Mouse (Mus musculus) neural tube, embryonic 13.5 days (tissue): Measurements from ENCODE around the gene Zranb3. TPM values are rescaled to one million over a fixed set of nuclear protein-coding genes. Genes with fewer than 3 reads are reported as not detected.

ENCODE experiments used
- ATAC-seq: fragments of 200-750 bp; cut with Nextera tagmentation; 2 replicates; pipeline ENCODE4 v1.8.0; 2017; ENCODE audit warnings: low read depth, mild to moderate bottlenecking, moderate TSS enrichment, moderate library complexity
- H3K27ac ChIP-seq: fragments of 300-500 bp; sonication (generic); replicated peaks from 2 replicates; pipeline ENCODE4 v1.5.1; 2015; ENCODE audit warnings: moderate library complexity, mild to moderate bottlenecking, inconsistent platforms
- H3K27me3 ChIP-seq: fragments of 300-500 bp; sonication (generic); 2 replicates; pipeline ENCODE4 v1.6.1; 2015; ENCODE audit warnings: mild to moderate bottlenecking, inconsistent platforms
- H3K36me3 ChIP-seq: fragments of 300-500 bp; sonication (generic); 2 replicates; pipeline ENCODE4 v1.6.1; 2015; ENCODE audit warnings: mild to moderate bottlenecking, inconsistent platforms
- H3K4me1 ChIP-seq: fragments of 300-500 bp; sonication (generic); replicated peaks from 2 replicates; pipeline ENCODE4 v1.6.1; 2015; ENCODE audit warnings: inconsistent platforms
- H3K4me2 ChIP-seq: fragments of 300-500 bp; sonication (generic); 2 replicates; pipeline ENCODE4 v1.6.1; 2015; ENCODE audit warnings: inconsistent platforms, mild to moderate bottlenecking, moderate library complexity
- H3K4me3 ChIP-seq: fragments of 300-500 bp; sonication (generic); 2 replicates; pipeline ENCODE4 v1.5.1; 2015; ENCODE audit warnings: mild to moderate bottlenecking, inconsistent platforms
- H3K9ac ChIP-seq: fragments of 300-500 bp; sonication (generic); 2 replicates; pipeline ENCODE4 v1.6.1; 2015; ENCODE audit warnings: moderate library complexity, mild to moderate bottlenecking, inconsistent platforms
- H3K9me3 ChIP-seq: fragments of 300-500 bp; sonication (generic); 2 replicates; pipeline ENCODE4 v1.6.1; 2016; ENCODE audit warnings: inconsistent platforms
- WGBS: fragments of 180-500 bp; shearing (Covaris S2); methylation state at CpG from one replicate; pipeline ENCODE4 v1.1.7; 2015; 5-methylcytosine and 5-hydroxymethylcytosine counted together
- polyA plus RNA-seq: library from polyadenylated mRNA; unstranded; fragments of >200 nt; fragmentation: Nextera tagmentation; extraction: Ambion mirVana; gene quantifications from 2 replicates; pipeline ENCODE4 v1.2.1, GENCODE M21; 2015

Gene Zranb3
- polyA plus RNA-seq, 1 experiment from 2014 or later, result 3.4 TPM

DNA sequence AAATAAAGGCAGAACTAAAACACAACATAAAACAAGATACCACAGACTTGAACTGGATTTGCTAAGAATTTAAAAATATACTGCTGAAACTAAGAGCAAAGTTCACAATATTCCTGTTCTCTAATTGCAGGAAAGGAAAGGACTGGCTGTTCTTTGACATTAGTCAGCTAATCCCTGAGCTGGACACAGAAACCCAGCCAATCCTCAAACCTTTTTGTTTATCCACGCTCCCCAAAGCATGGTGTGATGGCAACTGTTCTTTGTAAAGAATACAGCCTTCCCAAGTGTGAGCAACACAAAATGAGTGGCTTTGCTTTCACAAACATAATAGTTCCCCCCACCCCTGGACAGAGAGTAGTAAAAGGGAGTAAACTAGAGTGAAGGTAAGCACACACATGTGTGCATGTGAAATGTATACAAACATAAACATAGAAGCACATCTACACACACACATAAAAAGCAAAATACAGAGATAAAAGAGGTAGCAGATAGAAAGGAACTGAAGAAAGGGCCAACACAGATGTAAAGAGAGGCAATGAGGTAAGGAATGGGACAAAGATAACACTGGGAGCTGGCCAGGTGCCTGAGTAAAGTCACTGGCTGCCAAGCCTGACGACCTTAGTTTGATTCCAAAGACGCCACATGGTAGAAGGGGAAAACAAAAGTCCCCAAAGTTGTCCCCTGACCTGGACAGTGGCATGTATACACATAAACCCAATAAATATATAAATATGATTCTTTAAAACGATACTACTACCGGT is 21.7 kb downstream of the Zranb3 start:
- Histone ChIP-seq H3K27me3 (no peaks in the 10 kb centered on the region), H3K36me3 (0 out of 2 replicates have a peak, but pooled peaks cover 3% of the 10 kb centered on the region), H3K9me3 (no peaks in the 10 kb centered on the region), H3K4me1 (peaks cover 9% of the 10 kb centered on the region), H3K4me3 (no peak overlapping the region), H3K4me2 (no peak overlapping the region), H3K9ac (no peak overlapping the region), H3K27ac (no peak overlapping the region)
- 83% methylated on average over 5 of the region's 5 CpGs for WGBS
- ATAC-seq, result no peak

DNA sequence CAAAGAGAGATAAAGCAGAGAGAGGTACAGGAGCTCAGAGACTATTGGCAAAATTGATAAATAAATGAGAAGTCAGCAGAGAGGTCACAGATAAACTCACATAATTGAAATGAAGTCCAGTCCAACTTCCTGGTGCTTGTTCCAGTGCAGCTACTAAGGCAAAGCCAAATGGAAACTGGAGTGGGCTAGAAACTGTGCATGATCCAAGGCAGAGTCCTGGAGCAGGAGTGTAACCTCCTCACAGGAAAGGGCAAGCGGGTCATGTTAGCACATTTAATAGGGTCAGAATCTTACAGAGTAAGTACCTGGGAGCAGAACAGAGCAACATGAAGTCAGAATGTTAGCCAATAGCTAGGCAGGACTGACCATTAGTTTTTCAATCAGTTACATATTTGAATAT is 24.2 kb downstream of the Zranb3 start:
- no peak overlapping the region for H3K4me2 ChIP-seq
- no peak overlapping the region for H3K27ac ChIP-seq

DNA sequence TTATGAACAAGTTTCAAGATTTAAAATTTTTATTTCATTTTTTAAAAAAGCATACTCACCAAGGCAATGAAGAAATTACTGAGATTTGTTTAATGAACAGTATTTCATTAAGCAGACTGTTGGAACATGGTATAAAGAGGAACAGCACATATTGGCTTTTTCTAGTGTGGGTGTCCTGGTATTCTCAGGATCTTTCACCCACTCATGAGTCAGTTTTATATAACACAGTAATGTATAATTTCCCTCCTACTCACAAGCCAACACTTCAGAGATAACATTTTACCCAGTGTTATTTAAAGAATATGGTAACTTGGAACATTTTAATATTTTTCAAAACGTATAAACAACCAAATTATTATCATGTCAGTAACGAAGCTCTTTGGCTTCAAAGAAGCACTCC is 25.1 kb downstream of the Zranb3 start:
- no peak for ATAC-seq
- no peaks in the 10 kb centered on the region for H3K27me3 ChIP-seq
- H3K4me3 ChIP-seq, result no peak overlapping the region
- no peaks in the 10 kb centered on the region for H3K9me3 ChIP-seq
- peaks cover 2% of the 10 kb centered on the region for H3K4me1 ChIP-seq
- H3K9ac ChIP-seq, result no peak overlapping the region
- H3K27ac ChIP-seq, result no peak overlapping the region
- H3K36me3 ChIP-seq, result 0 out of 2 replicates have a peak, but pooled peaks cover 3% of the 10 kb centered on the region
- H3K4me2 ChIP-seq, result no peak overlapping the region
- 91% methylated on average over 2 of the region's 2 CpGs for WGBS

More for the DNA sequence above, 24.2 kb downstream of the Zranb3 start:
- Histone ChIP-seq H3K9me3 (no peaks in the 10 kb centered on the region), H3K4me3 (no peak overlapping the region), H3K4me1 (peaks cover 9% of the 10 kb centered on the region), H3K27me3 (no peaks in the 10 kb centered on the region), H3K9ac (no peak overlapping the region), H3K36me3 (0 out of 2 replicates have a peak, but pooled peaks cover 3% of the 10 kb centered on the region)
- WGBS, result 96% methylated on average over 1 of the region's 1 CpGs
- ATAC-seq, result no peak

DNA sequence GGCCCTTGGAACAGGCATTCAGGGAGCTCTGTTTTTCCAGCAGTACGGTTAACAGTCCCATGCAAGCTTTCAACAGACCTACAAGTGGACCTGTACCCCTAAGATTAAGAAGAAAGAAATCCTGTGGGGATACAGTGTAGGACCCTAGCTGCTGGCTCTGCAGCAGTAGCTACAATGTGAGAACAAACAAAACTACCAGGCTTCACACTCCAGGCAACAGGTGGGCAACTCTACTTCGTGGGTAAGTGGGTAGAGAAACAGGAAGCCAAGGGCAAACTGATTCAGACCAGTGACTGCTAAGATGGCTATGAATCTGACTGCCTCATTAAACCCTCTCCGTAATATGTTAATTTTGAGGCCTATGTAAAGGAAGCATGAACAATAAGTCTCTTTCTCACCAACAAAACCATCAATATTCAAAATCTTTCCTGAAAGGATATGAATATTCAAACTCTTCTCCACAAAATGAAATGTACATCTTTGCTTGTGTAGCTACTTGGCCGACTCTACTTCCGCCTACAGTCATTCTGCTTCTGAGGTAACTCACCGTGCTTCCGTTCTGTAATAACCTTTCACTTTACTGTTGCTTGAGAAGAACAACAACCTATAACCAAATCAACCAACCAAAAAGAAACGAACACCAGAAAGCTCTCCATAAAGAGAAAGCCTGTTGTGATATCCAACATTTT is 25.9 kb downstream of the Zranb3 start:
- 87% methylated on average over 8 of the region's 8 CpGs for WGBS
- Histone ChIP-seq H3K27ac (no peak overlapping the region), H3K9ac (no peak overlapping the region), H3K9me3 (no peaks in the 10 kb centered on the region), H3K4me1 (no peaks in the 10 kb centered on the region), H3K27me3 (no peaks in the 10 kb centered on the region), H3K4me3 (no peak overlapping the region), H3K36me3 (0 out of 2 replicates have a peak, but pooled peaks cover 3% of the 10 kb centered on the region), H3K4me2 (no peak overlapping the region)
- no peak for ATAC-seq

DNA sequence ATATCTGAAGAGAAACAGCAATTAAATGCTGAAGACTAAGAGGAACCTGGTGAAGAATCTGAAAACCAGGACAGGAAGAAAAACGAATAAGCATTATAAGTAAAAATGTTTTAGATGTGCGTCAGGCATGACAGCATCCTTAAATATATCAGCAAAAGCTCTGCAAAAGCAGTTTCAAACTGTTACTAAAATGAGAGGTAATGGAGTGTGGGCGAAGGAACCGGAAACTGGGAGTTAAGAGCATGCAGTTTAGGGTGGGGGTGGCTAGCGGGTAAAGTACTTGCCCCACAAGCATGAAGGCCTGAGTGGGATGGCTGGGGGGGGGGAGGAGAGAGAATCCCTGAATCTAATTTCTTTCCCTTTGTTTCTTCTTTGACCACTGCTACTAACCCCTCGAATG is 29.8 kb downstream of the Zranb3 start:
- no peak for ATAC-seq
- H3K4me3 ChIP-seq, result no peak overlapping the region
- no peak overlapping the region for H3K27ac ChIP-seq
- H3K4me1 ChIP-seq, result 0 out of 2 replicates have a peak, but pooled peaks cover 4% of the 10 kb centered on the region
- no peak overlapping the region for H3K4me2 ChIP-seq
- no peaks in the 10 kb centered on the region for H3K27me3 ChIP-seq
- 94% methylated on average over 6 of the region's 6 CpGs for WGBS
- H3K9me3 ChIP-seq, result no peaks in the 10 kb centered on the region
- H3K9ac ChIP-seq, result no peak overlapping the region
- no peaks in the 10 kb centered on the region for H3K36me3 ChIP-seq

DNA sequence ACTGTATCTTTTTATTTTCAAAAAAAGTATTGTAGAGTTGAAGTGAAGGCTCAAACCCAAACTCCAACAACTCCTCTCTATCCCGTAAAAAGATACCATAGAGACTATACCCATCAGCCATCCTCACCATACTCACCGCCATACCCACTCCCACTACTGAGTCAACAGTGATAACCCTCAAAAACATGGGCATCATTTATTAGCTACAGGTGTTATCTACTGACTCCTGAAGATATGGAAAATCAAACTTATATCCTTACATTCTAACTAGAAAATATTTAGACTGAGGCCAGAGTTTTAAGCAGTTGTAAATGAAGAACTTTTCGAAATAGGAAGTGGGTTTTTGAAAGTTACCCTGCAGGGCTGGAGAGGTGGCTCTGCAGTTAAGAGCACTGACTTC is 32.8 kb downstream of the Zranb3 start:
- no peak for ATAC-seq
- H3K9me3 ChIP-seq, result no peaks in the 10 kb centered on the region
- WGBS, result 96% methylated on average over 3 of the region's 3 CpGs

DNA sequence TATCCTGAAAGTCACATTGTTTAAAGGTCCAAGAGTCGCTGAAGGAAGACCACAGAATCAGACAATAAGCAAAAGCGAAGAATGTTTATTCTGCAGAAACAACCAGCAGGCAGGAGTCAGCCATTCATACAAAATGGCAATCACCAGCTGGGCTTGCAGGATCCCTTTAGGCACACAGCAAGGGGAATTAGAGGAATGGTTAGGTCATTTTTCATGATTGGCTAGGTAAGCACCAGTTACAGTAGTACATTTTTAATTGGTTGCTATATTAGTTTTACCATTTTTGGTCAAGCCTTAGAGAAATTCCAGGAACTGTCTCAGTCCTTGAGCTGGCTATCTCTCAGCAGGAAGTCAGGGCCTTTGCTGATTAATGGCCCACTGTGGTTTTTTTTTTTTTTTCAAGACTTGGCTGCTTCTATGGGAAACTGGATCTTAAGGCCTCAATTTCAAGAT is 33.9 kb downstream of the Zranb3 start:
- Histone ChIP-seq H3K36me3 (no peaks in the 10 kb centered on the region), H3K4me1 (0 out of 2 replicates have a peak, but pooled peaks cover 4% of the 10 kb centered on the region), H3K27ac (no peak overlapping the region), H3K4me3 (no peak overlapping the region), H3K4me2 (no peak overlapping the region), H3K9ac (no peak overlapping the region), H3K9me3 (no peaks in the 10 kb centered on the region), H3K27me3 (no peaks in the 10 kb centered on the region)
- ATAC-seq, result no peak
- 68% methylated on average over 2 of the region's 2 CpGs for WGBS

More for the DNA sequence above, 32.8 kb downstream of the Zranb3 start:
- Histone ChIP-seq H3K4me2 (no peak overlapping the region), H3K27me3 (no peaks in the 10 kb centered on the region), H3K9ac (no peak overlapping the region), H3K36me3 (no peaks in the 10 kb centered on the region), H3K4me1 (0 out of 2 replicates have a peak, but pooled peaks cover 4% of the 10 kb centered on the region), H3K27ac (no peak overlapping the region), H3K4me3 (no peak overlapping the region)

DNA sequence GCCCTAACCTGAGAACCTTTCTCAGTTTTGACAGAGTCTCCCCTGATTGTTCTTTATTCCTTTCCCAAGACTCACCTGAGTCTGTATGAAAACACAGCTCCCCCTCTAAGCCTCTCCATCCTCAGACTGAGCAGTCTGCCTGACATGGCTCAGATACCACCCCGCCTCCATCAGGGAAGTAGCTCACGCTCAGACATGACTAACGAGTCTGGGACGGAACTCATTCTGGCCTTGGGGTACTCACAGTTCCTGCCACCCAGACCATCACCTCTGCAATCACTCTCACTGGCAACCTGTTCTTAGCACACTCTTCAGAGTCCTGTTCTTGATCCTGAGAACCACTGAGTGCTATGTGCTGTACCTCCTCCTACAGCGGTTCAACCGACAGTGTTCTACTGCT is 38.1 kb downstream of the Zranb3 start:
- H3K4me2 ChIP-seq, result no peak overlapping the region
- no peaks in the 10 kb centered on the region for H3K9me3 ChIP-seq
- no peak overlapping the region for H3K27ac ChIP-seq
- 98% methylated on average over 6 of the region's 6 CpGs for WGBS
- H3K27me3 ChIP-seq, result no peaks in the 10 kb centered on the region
- no peak overlapping the region for H3K4me3 ChIP-seq
- ATAC-seq, result no peak
- no peak overlapping the region for H3K9ac ChIP-seq
- H3K4me1 ChIP-seq, result 0 out of 2 replicates have a peak, but pooled peaks cover 4% of the 10 kb centered on the region
- no peaks in the 10 kb centered on the region for H3K36me3 ChIP-seq

DNA sequence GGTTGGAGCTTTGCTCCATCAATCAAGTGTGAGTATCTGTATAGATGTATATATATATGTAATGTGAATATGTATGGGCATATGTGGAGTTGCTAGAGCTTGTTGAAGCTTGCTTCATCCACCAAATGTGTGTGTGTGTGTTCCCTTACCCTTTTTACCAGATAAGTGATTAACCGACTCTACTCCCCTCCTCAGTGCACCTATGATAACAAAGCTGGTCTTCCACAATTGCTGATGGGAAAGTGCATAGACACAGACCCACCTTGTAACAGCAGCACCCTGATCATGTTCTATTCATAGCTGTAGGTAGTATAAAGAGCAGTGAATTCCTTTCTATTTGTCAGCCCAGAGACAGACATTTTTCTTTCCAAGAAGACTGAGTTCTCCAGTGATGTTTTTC is 40.7 kb downstream of the Zranb3 start:
- ATAC-seq, result no peak
- Histone ChIP-seq H3K4me1 (no peaks in the 10 kb centered on the region), H3K4me2 (no peak overlapping the region), H3K4me3 (no peak overlapping the region), H3K36me3 (no peaks in the 10 kb centered on the region), H3K27me3 (no peaks in the 10 kb centered on the region), H3K9me3 (no peaks in the 10 kb centered on the region), H3K9ac (no peak overlapping the region), H3K27ac (no peak overlapping the region)
- 86% methylated on average over 1 of the region's 1 CpGs for WGBS

DNA sequence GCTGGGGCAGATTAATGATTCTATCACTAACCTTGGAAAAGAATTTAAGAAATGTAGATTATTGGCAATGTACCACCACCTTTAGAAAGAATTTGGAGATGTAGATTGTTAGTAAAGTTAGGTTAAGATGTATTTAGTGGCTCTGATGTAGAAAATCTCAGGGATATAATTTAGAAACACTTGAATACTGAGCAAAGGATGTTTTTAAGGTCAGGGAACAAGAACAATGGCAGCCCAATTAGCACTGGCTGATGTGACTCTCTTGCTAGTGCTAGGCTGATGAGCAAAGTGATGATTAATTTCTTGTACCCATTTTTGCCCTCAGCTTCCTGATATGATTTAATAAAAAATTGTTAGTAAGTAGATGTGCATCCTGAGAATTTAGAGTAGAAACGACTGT is 41.4 kb downstream of the Zranb3 start:
- WGBS, result 88% methylated on average over 1 of the region's 1 CpGs
- H3K4me1 ChIP-seq, result no peaks in the 10 kb centered on the region
- no peak overlapping the region for H3K9ac ChIP-seq
- no peaks in the 10 kb centered on the region for H3K27me3 ChIP-seq
- no peak overlapping the region for H3K4me2 ChIP-seq
- no peak overlapping the region for H3K4me3 ChIP-seq
- no peak for ATAC-seq
- H3K36me3 ChIP-seq, result no peaks in the 10 kb centered on the region
- H3K27ac ChIP-seq, result no peak overlapping the region
- H3K9me3 ChIP-seq, result no peaks in the 10 kb centered on the region

DNA sequence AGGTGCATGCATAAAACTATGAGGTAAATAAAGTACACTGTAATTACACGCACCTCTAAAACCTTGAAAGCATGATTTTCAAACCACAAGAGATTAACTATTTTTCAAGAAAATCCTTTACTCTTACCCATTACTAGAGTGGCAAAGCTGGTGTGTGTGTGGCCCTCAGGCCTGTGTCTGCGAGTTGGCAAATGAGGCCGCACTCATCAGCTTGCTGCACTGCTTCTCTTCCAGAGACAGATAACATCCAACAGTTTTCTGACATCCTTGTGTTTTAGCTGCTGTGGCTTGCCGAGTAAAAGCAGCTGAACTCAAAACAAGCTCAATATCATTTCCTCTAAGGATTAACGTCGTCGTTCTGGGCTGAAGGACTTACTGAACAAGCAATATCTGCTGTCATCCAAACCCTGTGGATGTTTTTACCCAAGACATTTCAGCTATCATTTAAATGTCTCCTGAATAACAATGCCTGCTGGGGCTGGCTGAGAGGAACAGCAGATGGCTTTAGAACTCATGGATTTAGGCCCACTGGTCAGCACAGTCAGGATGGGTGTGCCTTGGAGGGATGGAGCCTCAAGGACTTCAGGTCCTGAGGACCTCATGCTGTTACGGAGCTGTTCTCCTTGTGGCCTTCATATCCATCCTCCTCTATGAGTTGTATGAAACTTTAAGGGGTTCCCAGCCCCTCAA is 42.0 kb downstream of the Zranb3 start:
- no peak for ATAC-seq
- Histone ChIP-seq H3K4me3 (no peak overlapping the region), H3K27me3 (no peaks in the 10 kb centered on the region), H3K4me1 (no peaks in the 10 kb centered on the region), H3K9ac (no peak overlapping the region), H3K27ac (no peak overlapping the region), H3K4me2 (no peak overlapping the region), H3K36me3 (no peaks in the 10 kb centered on the region), H3K9me3 (no peaks in the 10 kb centered on the region)
- 78% methylated on average over 8 of the region's 8 CpGs for WGBS

DNA sequence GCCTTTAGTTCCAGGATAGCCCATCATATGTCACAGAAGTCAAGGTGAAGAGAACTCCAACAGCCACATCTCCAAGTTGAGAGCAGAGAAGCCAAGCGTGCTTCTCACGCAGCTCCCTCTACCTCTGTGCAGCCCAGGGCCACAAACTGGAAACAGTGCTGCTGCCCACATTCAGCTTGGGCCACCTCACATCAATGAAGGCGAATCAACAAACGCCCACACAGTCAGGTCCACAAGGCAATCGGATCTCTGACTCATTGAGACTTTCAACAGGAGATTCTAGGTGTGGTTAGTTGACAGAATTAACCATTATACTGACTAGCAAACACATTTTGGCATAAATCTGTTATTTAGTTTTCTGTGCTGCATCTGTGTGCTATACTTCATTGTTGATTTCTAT is 44.2 kb downstream of the Zranb3 start:
- Histone ChIP-seq H3K4me3 (no peak overlapping the region), H3K4me2 (no peak overlapping the region), H3K4me1 (no peaks in the 10 kb centered on the region), H3K36me3 (no peaks in the 10 kb centered on the region), H3K9ac (no peak overlapping the region), H3K27me3 (no peaks in the 10 kb centered on the region), H3K9me3 (no peaks in the 10 kb centered on the region), H3K27ac (no peak overlapping the region)
- no peak for ATAC-seq
- WGBS, result 97% methylated on average over 5 of the region's 5 CpGs
